Comparison of ENCODE assay signal across 10 mouse cellular contexts in genomic region chr16:35159532-35159931, GRCm38 (mm10). TPM values are rescaled to one million over a fixed set of nuclear protein-coding genes. Genes with fewer than 3 reads are reported as not detected.
A peak's percentile ranks its signal among the peaks of the same experiment; 100 is the strongest.
DNase-seq lines count a peak whose midpoint lies in the region; ATAC-seq and TF ChIP-seq lines count a peak whose summit lies in the region.
"Had no signal": no experiment of that assay in that cellular context is flagged by ENCODE, and none has a peak within 500 bp of the region (broad histone marks: within the 10 kb centered on the region; RNA-seq: fewer than 3 reads in every experiment).

No protein-coding gene starts in this region.

- peaks cover 37% of the 10 kb centered on the region for H3K27me3 ChIP-seq in heart, embryonic 11.5 days (ENCODE audit: control insufficient read depth, insufficient read depth, low read length)
- H3K27me3 ChIP-seq in midbrain, embryonic 12.5 days: peaks cover 34% of the 10 kb centered on the region
- peaks cover 20% of the 10 kb centered on the region for H3K27me3 ChIP-seq in midbrain, embryonic 11.5 days (ENCODE audit: control insufficient read depth, insufficient read depth, low read length)
- H3K27me3 ChIP-seq in midbrain, postnatal 0 days (ENCODE audit: insufficient read depth, low read length): no peaks in the 10 kb centered on the region
- peaks cover 29% of the 10 kb centered on the region for H3K27me3 ChIP-seq in intestine, postnatal 0 days (replicated peaks; ENCODE audit: control insufficient read depth, insufficient read depth, low read length)

- H3K9ac ChIP-seq in heart, embryonic 11.5 days (ENCODE audit: low read depth, low read length): no peak overlapping the region
- no peak overlapping the region for H3K9ac ChIP-seq in midbrain, embryonic 12.5 days (replicated peaks)
- H3K9ac ChIP-seq in midbrain, embryonic 11.5 days (ENCODE audit: low read length): no peak overlapping the region
- no peak overlapping the region for H3K9ac ChIP-seq in midbrain, postnatal 0 days (replicated peaks; ENCODE audit: low read length, poor library complexity, severe bottlenecking)
- no peak overlapping the region for H3K9ac ChIP-seq in intestine, postnatal 0 days (ENCODE audit: low read depth, low read length)

- ATAC-seq in heart, embryonic 11.5 days (replicated peaks; ENCODE audit: insufficient number of reproducible peaks, low FRiP score, low TSS enrichment): no peak
- no peak for ATAC-seq in midbrain, embryonic 12.5 days (ENCODE audit: low FRiP score, low read depth)
- ATAC-seq in midbrain, embryonic 11.5 days (ENCODE audit: low FRiP score): no peak
- ATAC-seq in midbrain, postnatal 0 days (ENCODE audit: low FRiP score): no peak
- ATAC-seq in intestine, postnatal 0 days: no peak

- peak overlapping the region; percentile 12; the same call in 1 of the 2 replicates for H3K4me2 ChIP-seq in heart, embryonic 11.5 days
- H3K4me2 ChIP-seq in midbrain, embryonic 12.5 days (replicated peaks): peak overlapping the region; percentile 12; the same call in 1 of the 2 replicates
- H3K4me2 ChIP-seq in midbrain, embryonic 11.5 days: no peak overlapping the region
- H3K4me2 ChIP-seq in midbrain, postnatal 0 days (ENCODE audit: low read depth, low read length, poor library complexity, severe bottlenecking): peak overlapping the region; percentile 81
- no peak overlapping the region for H3K4me2 ChIP-seq in intestine, postnatal 0 days (replicated peaks; ENCODE audit: low read depth)

- no peaks in the 10 kb centered on the region for H3K9me3 ChIP-seq in heart, embryonic 11.5 days (replicated peaks; ENCODE audit: control insufficient read depth, low read length)
- H3K9me3 ChIP-seq in midbrain, embryonic 12.5 days: no peaks in the 10 kb centered on the region
- H3K9me3 ChIP-seq in midbrain, embryonic 11.5 days (ENCODE audit: control insufficient read depth, low read length): no peaks in the 10 kb centered on the region
- H3K9me3 ChIP-seq in midbrain, postnatal 0 days (ENCODE audit: low read length): no peaks in the 10 kb centered on the region
- H3K9me3 ChIP-seq in intestine, postnatal 0 days (ENCODE audit: control insufficient read depth): no peaks in the 10 kb centered on the region

- H3K4me3 ChIP-seq in heart, embryonic 11.5 days (ENCODE audit: low read depth, low read length): no peak overlapping the region
- no peak overlapping the region for H3K4me3 ChIP-seq in midbrain, embryonic 12.5 days
- no peak overlapping the region for H3K4me3 ChIP-seq in midbrain, embryonic 11.5 days (ENCODE audit: low read depth, low read length)
- H3K4me3 ChIP-seq in cortical plate, adult 2 months (ENCODE audit: insufficient read depth, low read length): peak overlapping the region; percentile 72
- peak overlapping the region; percentile 14; the same call in 1 of the 2 replicates for H3K4me3 ChIP-seq in midbrain, postnatal 0 days (ENCODE audit: low read depth, low read length)
- no peak overlapping the region for H3K4me3 ChIP-seq in intestine, postnatal 0 days (ENCODE audit: low read depth, low read length)

- H3K27ac ChIP-seq in heart, embryonic 11.5 days (ENCODE audit: low read depth, low read length): no peak overlapping the region
- no peak overlapping the region for H3K27ac ChIP-seq in midbrain, embryonic 12.5 days (replicated peaks)
- H3K27ac ChIP-seq in midbrain, embryonic 11.5 days (ENCODE audit: low read depth, low read length): no peak overlapping the region
- peak overlapping the region; percentile 68; the same call in 1 of the 2 replicates for H3K27ac ChIP-seq in cortical plate, adult 2 months (ENCODE audit: insufficient read depth, low read length)
- H3K27ac ChIP-seq in midbrain, postnatal 0 days (ENCODE audit: low read depth, low read length): no peak overlapping the region
- no peak overlapping the region for H3K27ac ChIP-seq in intestine, postnatal 0 days (ENCODE audit: low read depth, low read length)

- 56% methylated on average over 8 of the region's 8 CpGs for WGBS in heart, embryonic 11.5 days (ENCODE audit: insufficient replicate concordance)
- 66% methylated on average over 8 of the region's 8 CpGs for WGBS in midbrain, embryonic 12.5 days
- WGBS in midbrain, embryonic 11.5 days: 69% methylated on average over 8 of the region's 8 CpGs
- 62% methylated on average over 8 of the region's 8 CpGs for WGBS in midbrain, postnatal 0 days
- 56% methylated on average over 8 of the region's 8 CpGs for WGBS in intestine, postnatal 0 days

- peaks cover 23% of the 10 kb centered on the region for H3K4me1 ChIP-seq in heart, embryonic 11.5 days (ENCODE audit: control insufficient read depth, insufficient read depth, low read length)
- peaks cover 57% of the 10 kb centered on the region for H3K4me1 ChIP-seq in midbrain, embryonic 12.5 days
- H3K4me1 ChIP-seq in midbrain, embryonic 11.5 days (ENCODE audit: control insufficient read depth, insufficient read depth, low read length): peaks cover 20% of the 10 kb centered on the region
- peaks cover 13% of the 10 kb centered on the region for H3K4me1 ChIP-seq in cortical plate, adult 2 months (ENCODE audit: control insufficient read depth, insufficient read depth, low read length)
- peaks cover 43% of the 10 kb centered on the region for H3K4me1 ChIP-seq in midbrain, postnatal 0 days (ENCODE audit: insufficient read depth, low read length)
- H3K4me1 ChIP-seq in intestine, postnatal 0 days (replicated peaks; ENCODE audit: control insufficient read depth, insufficient read depth, low read length): no peaks in the 10 kb centered on the region

- TF ChIP-seq CTCF in cortical plate, adult 2 months (IDR thresholded peaks at IDR 0.05; ENCODE audit: extremely low read depth, insufficient read depth, low read length): no peak
- no peak for TF ChIP-seq CTCF in midbrain, postnatal 0 days (IDR thresholded peaks at IDR 0.05)
- TF ChIP-seq CTCF in intestine, postnatal 0 days (IDR thresholded peaks at IDR 0.05; ENCODE audit: low read depth): no peak

- DNase-seq in heart, postnatal 4 days: no peak
- no peak for DNase-seq in midbrain, embryonic 11.5 days (ENCODE audit: low spot score, missing footprints)
- DNase-seq in midbrain, postnatal 0 days (ENCODE audit: low spot score): no peak
- DNase-seq in adrenal gland, postnatal 36 days: no peak
- DNase-seq: kidney, postnatal 10 days; lung, postnatal 36 days had no signal

- TF ChIP-seq POLR2A in cortical plate, adult 2 months (IDR thresholded peaks at IDR 0.05; ENCODE audit: extremely low read depth, insufficient read depth, low read length): no peak

- H3K36me3 ChIP-seq in heart, embryonic 11.5 days (ENCODE audit: control insufficient read depth, insufficient read depth, low read length): no peaks in the 10 kb centered on the region
- no peaks in the 10 kb centered on the region for H3K36me3 ChIP-seq in midbrain, embryonic 12.5 days
- no peaks in the 10 kb centered on the region for H3K36me3 ChIP-seq in midbrain, embryonic 11.5 days (ENCODE audit: control insufficient read depth, insufficient read depth, low read length)
- H3K36me3 ChIP-seq in midbrain, postnatal 0 days (ENCODE audit: insufficient read depth, low read length): no peaks in the 10 kb centered on the region
- no peaks in the 10 kb centered on the region for H3K36me3 ChIP-seq in intestine, postnatal 0 days (ENCODE audit: control insufficient read depth, insufficient read depth)

RNA-seq across cellular contexts. Expression of gene Adcy5, which starts 4.9 kb away (rescaled TPM):
- 5.6 and 6.0 TPM in 2 replicates for polyA plus RNA-seq in heart, embryonic 11.5 days (2014; fragmentation: Nextera tagmentation; extraction: Ambion mirVana)
- total RNA-seq in heart, postnatal 4 days (2021): 10 to 100 TPM; 65.2 to 65.7 TPM
- 3.2 and 3.6 TPM in 2 replicates for polyA plus RNA-seq in midbrain, embryonic 12.5 days (2016; fragmentation: Nextera tagmentation; extraction: Ambion mirVana)
- polyA plus RNA-seq in midbrain, embryonic 11.5 days (2014; fragmentation: Nextera tagmentation; extraction: Ambion mirVana): 1.7 TPM in 2 replicates
- polyA plus RNA-seq in cortical plate, adult 2 months (2012; rRNA removed): 52.6 and 93.4 TPM in 2 replicates
- total RNA-seq in midbrain, postnatal 0 days (2014; rRNA removed): 73.9 and 77.3 TPM in 2 replicates
- polyA plus RNA-seq in midbrain, postnatal 0 days (2015; fragmentation: Nextera tagmentation; extraction: Ambion mirVana): 6.9 and 7.5 TPM in 2 replicates
- 1.8 and 2.0 TPM in 2 replicates for polyA plus RNA-seq in intestine, postnatal 0 days (2015; fragmentation: Nextera tagmentation; extraction: Ambion mirVana)
- total RNA-seq in adrenal gland, postnatal 36 days (2021): 10 to 100 TPM in 1 of 2 experiments, 1 to 10 TPM in 1; 7.8 to 13.9 TPM

Comparison
In these comparisons a context has a peak if more than half of its experiments do, and no peak if none do; other contexts are left out.
1. H3K4me2 ChIP-seq: peak in heart, embryonic 11.5 days (single experiment), midbrain, embryonic 12.5 days (single experiment) and midbrain, postnatal 0 days (single experiment); none in midbrain, embryonic 11.5 days (single experiment) and intestine, postnatal 0 days (single experiment).
2. H3K4me3 ChIP-seq: peak in cortical plate, adult 2 months (single experiment) and midbrain, postnatal 0 days (single experiment); none in heart, embryonic 11.5 days (single experiment), midbrain, embryonic 12.5 days (single experiment), midbrain, embryonic 11.5 days (single experiment) and intestine, postnatal 0 days (single experiment).